Mouse (Mus musculus) hindbrain, embryonic 15.5 days (tissue): ENCODE measurements around the gene Kmt2e. TPM values are rescaled to one million over a fixed set of nuclear protein-coding genes. Genes with fewer than 3 reads are reported as not detected.

Experiments used
- ATAC-seq: fragments of 200-750 bp; cut with Nextera tagmentation; 2 replicates; pipeline ENCODE4 v1.8.0; 2017; ENCODE audit warnings: low read depth, moderate number of reproducible peaks, moderate TSS enrichment; ENCODE audit not compliant: low FRiP score
- H3K27ac ChIP-seq: fragments of 300-500 bp; sonication (generic); replicated peaks from 2 replicates; pipeline ENCODE4 v1.5.1; 2015; ENCODE audit warnings: mild to moderate bottlenecking, inconsistent platforms
- H3K27me3 ChIP-seq: fragments of 300-500 bp; sonication (generic); 2 replicates; pipeline ENCODE4 v1.6.1; 2015; ENCODE audit warnings: control low read depth, inconsistent platforms
- H3K36me3 ChIP-seq: fragments of 300-500 bp; sonication (generic); 2 replicates; pipeline ENCODE4 v1.6.1; 2015; ENCODE audit warnings: control low read depth, inconsistent platforms
- H3K4me1 ChIP-seq: fragments of 300-500 bp; sonication (generic); replicated peaks from 2 replicates; pipeline ENCODE4 v1.6.1; 2015; ENCODE audit warnings: control low read depth, inconsistent platforms
- H3K4me2 ChIP-seq: fragments of 300-500 bp; sonication (generic); 2 replicates; pipeline ENCODE4 v1.6.1; 2015; ENCODE audit warnings: moderate library complexity, mild to moderate bottlenecking, inconsistent platforms
- H3K4me3 ChIP-seq: fragments of 300-500 bp; sonication (generic); 2 replicates; pipeline ENCODE4 v1.5.1; 2015; ENCODE audit warnings: mild to moderate bottlenecking, inconsistent platforms
- H3K9ac ChIP-seq: fragments of 300-500 bp; sonication (generic); 2 replicates; pipeline ENCODE4 v1.6.1; 2015; ENCODE audit warnings: inconsistent platforms
- H3K9me3 ChIP-seq: fragments of 300-500 bp; sonication (generic); 2 replicates; pipeline ENCODE4 v1.6.1; 2016; ENCODE audit warnings: control low read depth, inconsistent platforms
- WGBS: fragments of 180-500 bp; shearing (Covaris S2); methylation state at CpG from one replicate; pipeline ENCODE4 v1.1.7; 2015; 5-methylcytosine and 5-hydroxymethylcytosine counted together
- polyA plus RNA-seq: library from polyadenylated mRNA; unstranded; fragments of >200 nt; fragmentation: Nextera tagmentation; extraction: Ambion mirVana; gene quantifications from 2 replicates; pipeline ENCODE4 v1.2.1, GENCODE M21; 2015

The Kmt2e gene
- polyA plus RNA-seq, 1 experiment from 2014 or later = 146 TPM

GRCm38 (mm10) chr5:23496396-23496795 lies 62.2 kb downstream of the Kmt2e start:
- 83% methylated on average over 3 of the region's 3 CpGs for WGBS
- Histone ChIP-seq H3K27ac (no peak overlapping the region), H3K9me3 (no peaks in the 10 kb centered on the region), H3K4me3 (no peak overlapping the region), H3K4me2 (no peak overlapping the region), H3K9ac (no peak overlapping the region), H3K36me3 (peaks cover 78% of the 10 kb centered on the region), H3K4me1 (no peaks in the 10 kb centered on the region), H3K27me3 (no peaks in the 10 kb centered on the region)
- no peak for ATAC-seq

- no peak overlapping the region for H3K27ac ChIP-seq
- ATAC-seq = no peak
Measured at GRCm38 (mm10) chr5:23496933-23497332, 62.7 kb downstream of the Kmt2e start.

GRCm38 (mm10) chr5:23497920-23498319 lies 63.7 kb downstream of the Kmt2e start:
- no peak overlapping the region for H3K27ac ChIP-seq

More at GRCm38 (mm10) chr5:23496933-23497332, 62.7 kb downstream of the Kmt2e start:
- H3K36me3 ChIP-seq = peaks cover 80% of the 10 kb centered on the region
- no peaks in the 10 kb centered on the region for H3K27me3 ChIP-seq
- 91% methylated on average over 5 of the region's 5 CpGs for WGBS
- no peak overlapping the region for H3K4me2 ChIP-seq
- no peak overlapping the region for H3K9ac ChIP-seq
- no peak overlapping the region for H3K4me3 ChIP-seq
- H3K4me1 ChIP-seq = no peaks in the 10 kb centered on the region
- no peaks in the 10 kb centered on the region for H3K9me3 ChIP-seq

GRCm38 (mm10) chr5:23499257-23499656 lies 65.0 kb downstream of the Kmt2e start:
- no peak overlapping the region for H3K9ac ChIP-seq
- H3K9me3 ChIP-seq = no peaks in the 10 kb centered on the region
- H3K4me1 ChIP-seq = no peaks in the 10 kb centered on the region
- no peaks in the 10 kb centered on the region for H3K27me3 ChIP-seq
- no peak overlapping the region for H3K4me2 ChIP-seq
- WGBS = 96% methylated on average over 16 of the region's 16 CpGs
- no peak for ATAC-seq
- peaks cover 73% of the 10 kb centered on the region for H3K36me3 ChIP-seq
- no peak overlapping the region for H3K4me3 ChIP-seq
- no peak overlapping the region for H3K27ac ChIP-seq

More at GRCm38 (mm10) chr5:23497920-23498319, 63.7 kb downstream of the Kmt2e start:
- peaks cover 79% of the 10 kb centered on the region for H3K36me3 ChIP-seq
- no peak overlapping the region for H3K4me2 ChIP-seq
- no peaks in the 10 kb centered on the region for H3K9me3 ChIP-seq
- H3K4me1 ChIP-seq = no peaks in the 10 kb centered on the region
- WGBS = 86% methylated on average over 10 of the region's 10 CpGs
- H3K27me3 ChIP-seq = no peaks in the 10 kb centered on the region
- no peak overlapping the region for H3K9ac ChIP-seq
- H3K4me3 ChIP-seq = no peak overlapping the region
- ATAC-seq = no peak

GRCm38 (mm10) chr5:23500715-23501114 lies 66.5 kb downstream of the Kmt2e start:
- no peak overlapping the region for H3K4me3 ChIP-seq
- no peak overlapping the region for H3K27ac ChIP-seq
- no peaks in the 10 kb centered on the region for H3K4me1 ChIP-seq
- H3K27me3 ChIP-seq = no peaks in the 10 kb centered on the region
- no peak for ATAC-seq
- 91% methylated on average over 6 of the region's 6 CpGs for WGBS
- H3K36me3 ChIP-seq = peaks cover 71% of the 10 kb centered on the region
- H3K4me2 ChIP-seq = no peak overlapping the region
- no peak overlapping the region for H3K9ac ChIP-seq
- H3K9me3 ChIP-seq = no peaks in the 10 kb centered on the region

GRCm38 (mm10) chr5:23501582-23502316 lies 67.5 kb downstream of the Kmt2e start:
- no peak overlapping the region for H3K4me2 ChIP-seq
- no peak overlapping the region for H3K4me3 ChIP-seq
- H3K4me1 ChIP-seq = no peaks in the 10 kb centered on the region
- H3K36me3 ChIP-seq = peaks cover 65% of the 10 kb centered on the region
- no peaks in the 10 kb centered on the region for H3K9me3 ChIP-seq
- ATAC-seq = no peak
- 84% methylated on average over 13 of the region's 13 CpGs for WGBS
- no peak overlapping the region for H3K27ac ChIP-seq
- no peaks in the 10 kb centered on the region for H3K27me3 ChIP-seq
- H3K9ac ChIP-seq = no peak overlapping the region

GRCm38 (mm10) chr5:23502317-23502937 lies 68.2 kb downstream of the Kmt2e start:
- Histone ChIP-seq H3K4me2 (no peak overlapping the region), H3K36me3 (peaks cover 60% of the 10 kb centered on the region), H3K9ac (no peak overlapping the region), H3K4me3 (no peak overlapping the region), H3K27ac (no peak overlapping the region), H3K9me3 (no peaks in the 10 kb centered on the region), H3K27me3 (no peaks in the 10 kb centered on the region), H3K4me1 (no peaks in the 10 kb centered on the region)
- ATAC-seq = peak; percentile 62
- WGBS = 82% methylated on average over 12 of the region's 13 CpGs

- Histone ChIP-seq H3K9me3 (no peaks in the 10 kb centered on the region), H3K27me3 (no peaks in the 10 kb centered on the region), H3K9ac (no peak overlapping the region), H3K4me2 (no peak overlapping the region), H3K4me1 (no peaks in the 10 kb centered on the region), H3K27ac (no peak overlapping the region), H3K36me3 (peaks cover 45% of the 10 kb centered on the region), H3K4me3 (no peak overlapping the region)
- WGBS = 78% methylated on average over 3 of the region's 3 CpGs
- ATAC-seq = no peak
Measured at GRCm38 (mm10) chr5:23505578-23505977, 71.3 kb downstream of the Kmt2e start.

- no peaks in the 10 kb centered on the region for H3K9me3 ChIP-seq
- no peak overlapping the region for H3K9ac ChIP-seq
- no peak overlapping the region for H3K4me2 ChIP-seq
- no peaks in the 10 kb centered on the region for H3K27me3 ChIP-seq
- no peak overlapping the region for H3K4me3 ChIP-seq
- no peaks in the 10 kb centered on the region for H3K4me1 ChIP-seq
- peaks cover 30% of the 10 kb centered on the region for H3K36me3 ChIP-seq
- WGBS = 90% methylated on average over 4 of the region's 4 CpGs
- ATAC-seq = no peak
- H3K27ac ChIP-seq = no peak overlapping the region; the same call in 1 of the 2 replicates
Measured at GRCm38 (mm10) chr5:23507210-23507609, 73.0 kb downstream of the Kmt2e start.

GRCm38 (mm10) chr5:23508630-23509029 lies 74.4 kb downstream of the Kmt2e start:
- Histone ChIP-seq H3K36me3 (peaks cover 36% of the 10 kb centered on the region), H3K4me1 (no peaks in the 10 kb centered on the region), H3K27ac (peak overlapping the region; percentile 51; the same call in 1 of the 2 replicates), H3K9me3 (no peaks in the 10 kb centered on the region), H3K4me2 (no peak overlapping the region), H3K9ac (no peak overlapping the region), H3K27me3 (no peaks in the 10 kb centered on the region), H3K4me3 (no peak overlapping the region)
- WGBS = 63% methylated on average over 6 of the region's 6 CpGs
- peak; percentile 54; the same call in 1 of the 2 replicates for ATAC-seq

- H3K27me3 ChIP-seq = no peaks in the 10 kb centered on the region
- no peak overlapping the region for H3K4me2 ChIP-seq
- H3K9me3 ChIP-seq = no peaks in the 10 kb centered on the region
- H3K27ac ChIP-seq = no peak overlapping the region
- ATAC-seq = no peak
- no peaks in the 10 kb centered on the region for H3K4me1 ChIP-seq
- no peak overlapping the region for H3K9ac ChIP-seq
- WGBS = 88% methylated on average over 5 of the region's 5 CpGs
- H3K4me3 ChIP-seq = no peak overlapping the region
- H3K36me3 ChIP-seq = peaks cover 38% of the 10 kb centered on the region
Measured at GRCm38 (mm10) chr5:23511456-23511855, 77.2 kb downstream of the Kmt2e start.

- Histone ChIP-seq H3K4me2 (no peak overlapping the region), H3K36me3 (peaks cover 38% of the 10 kb centered on the region), H3K4me3 (no peak overlapping the region), H3K27me3 (no peaks in the 10 kb centered on the region), H3K9ac (no peak overlapping the region), H3K9me3 (no peaks in the 10 kb centered on the region), H3K4me1 (0 out of 2 replicates have a peak, but pooled peaks cover 3% of the 10 kb centered on the region), H3K27ac (no peak overlapping the region)
- 96% methylated on average over 7 of the region's 7 CpGs for WGBS
- ATAC-seq = no peak
Measured at GRCm38 (mm10) chr5:23512556-23512955, 78.3 kb downstream of the Kmt2e start.
